Mouse (Mus musculus): ENCODE measurements around the gene AC170998.1. TPM values are rescaled to one million over a fixed set of nuclear protein-coding genes. Genes with fewer than 3 reads are reported as not detected.

Gene AC170998.1
- polyA plus RNA-seq, 1 experiment from 2014 or later, result 1.0 TPM

DNA sequence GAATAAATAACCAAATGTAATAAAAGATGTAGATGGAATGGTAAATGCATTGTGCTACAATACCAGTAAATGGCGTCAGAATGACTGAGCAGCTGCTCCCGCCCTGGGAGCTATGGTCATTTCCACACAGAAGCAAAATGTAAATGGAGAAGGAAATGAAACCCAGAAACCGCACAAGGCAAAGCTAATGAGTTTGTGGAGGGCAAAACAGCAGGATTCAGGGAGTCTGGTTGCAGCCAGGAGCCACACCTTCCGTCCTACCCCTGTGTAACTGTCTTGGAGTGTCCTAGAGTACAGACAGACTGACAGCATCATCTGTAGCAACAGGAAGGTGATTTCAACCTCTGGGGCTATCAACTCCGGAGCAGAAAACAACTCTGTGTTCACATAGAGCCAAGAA lies 30.6 kb downstream of the AC170998.1 start:
- TF ChIP-seq CTCF (IDR thresholded peaks at IDR 0.05; ENCODE audit: low read depth) (no peak), EP300 (optimal IDR thresholded peaks at IDR 0.05) (no peak)
- 67% methylated on average over 5 of the region's 5 CpGs for WGBS

GRCm38 (mm10) chr17:28757470-28757869 lies 31.6 kb downstream of the AC170998.1 start:
- WGBS, result 50% methylated on average over 2 of the region's 2 CpGs

More for the DNA sequence above, 30.6 kb downstream of the AC170998.1 start:
- no peaks in the 10 kb centered on the region for H3K9me3 ChIP-seq (ENCODE audit: control insufficient read depth, low read length)
- no peak overlapping the region for H3K27ac ChIP-seq (replicated peaks)
- no peaks in the 10 kb centered on the region for H3K4me1 ChIP-seq (replicated peaks; ENCODE audit: control insufficient read depth, insufficient read depth)
- H3K36me3 ChIP-seq (ENCODE audit: control insufficient read depth, insufficient read depth, low read length), result no peaks in the 10 kb centered on the region
- DNase-seq (ENCODE audit: low spot score) (no peak), ATAC-seq (ENCODE audit: low FRiP score, low TSS enrichment) (no peak)
- H3K4me3 ChIP-seq (ENCODE audit: low read depth, low read length), result no peak overlapping the region
- H3K4me2 ChIP-seq (replicated peaks; ENCODE audit: low read depth), result no peak overlapping the region
- H3K27me3 ChIP-seq (ENCODE audit: control insufficient read depth, insufficient read depth, low read length), result no peaks in the 10 kb centered on the region
- no peak overlapping the region for H3K9ac ChIP-seq (ENCODE audit: low read length)

DNA sequence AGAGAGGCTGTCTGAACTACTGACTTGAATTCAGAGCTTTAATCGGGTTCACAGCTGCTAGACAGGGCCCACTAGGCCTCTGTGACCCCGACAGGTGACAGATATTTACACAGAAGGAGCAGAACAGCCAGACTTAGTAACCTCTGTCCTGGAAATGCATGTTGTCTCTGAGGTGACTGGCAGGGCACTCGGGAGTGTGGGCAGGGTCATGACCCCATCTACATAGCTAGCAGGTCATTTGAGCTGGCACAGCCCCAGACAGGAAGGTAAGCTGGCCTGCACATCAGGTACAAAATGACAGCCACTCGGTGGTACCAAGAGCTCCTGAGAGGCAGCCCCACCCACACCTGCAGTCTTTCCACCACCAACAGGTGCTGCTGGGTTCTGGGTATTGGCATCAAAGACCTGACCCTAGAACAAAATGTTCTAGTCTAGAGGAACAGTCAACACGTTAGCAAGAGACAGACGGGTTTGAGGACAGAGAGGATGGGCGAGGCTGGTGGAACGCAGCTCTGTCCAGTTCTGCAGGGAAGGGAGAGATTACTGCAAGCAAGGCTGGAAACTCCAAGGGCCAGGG lies 34.9 kb downstream of the AC170998.1 start:
- Histone ChIP-seq H3K9ac (ENCODE audit: low read length) (0 out of 2 replicates have a peak overlapping the region, but pooled peaks have one; percentile 23), H3K9me3 (ENCODE audit: control insufficient read depth, low read length) (no peaks in the 10 kb centered on the region), H3K36me3 (ENCODE audit: control insufficient read depth, insufficient read depth, low read length) (no peaks in the 10 kb centered on the region), H3K27me3 (ENCODE audit: control insufficient read depth, insufficient read depth, low read length) (no peaks in the 10 kb centered on the region), H3K4me3 (ENCODE audit: low read depth, low read length) (no peak overlapping the region), H3K4me1 (replicated peaks; ENCODE audit: control insufficient read depth, insufficient read depth) (no peaks in the 10 kb centered on the region), H3K27ac (replicated peaks) (peak overlapping the region; percentile 49; the same call in 1 of the 2 replicates), H3K4me2 (replicated peaks; ENCODE audit: low read depth) (no peak overlapping the region)
- ATAC-seq (ENCODE audit: low FRiP score, low TSS enrichment) (peak; percentile 60), DNase-seq (ENCODE audit: low spot score) (no peak)
- TF ChIP-seq CTCF (IDR thresholded peaks at IDR 0.05; ENCODE audit: low read depth) (no peak), EP300 (optimal IDR thresholded peaks at IDR 0.05) (no peak)
- 53% methylated on average over 8 of the region's 8 CpGs for WGBS

More at GRCm38 (mm10) chr17:28757470-28757869, 31.6 kb downstream of the AC170998.1 start:
- TF ChIP-seq EP300 (optimal IDR thresholded peaks at IDR 0.05) (no peak), CTCF (IDR thresholded peaks at IDR 0.05; ENCODE audit: low read depth) (no peak)
- H3K9ac ChIP-seq (ENCODE audit: low read length), result no peak overlapping the region
- ATAC-seq (ENCODE audit: low FRiP score, low TSS enrichment) (no peak), DNase-seq (ENCODE audit: low spot score) (no peak)
- H3K27ac ChIP-seq (replicated peaks), result no peak overlapping the region
- H3K4me2 ChIP-seq (replicated peaks; ENCODE audit: low read depth), result no peak overlapping the region
- no peaks in the 10 kb centered on the region for H3K4me1 ChIP-seq (replicated peaks; ENCODE audit: control insufficient read depth, insufficient read depth)
- H3K9me3 ChIP-seq (ENCODE audit: control insufficient read depth, low read length), result no peaks in the 10 kb centered on the region
- H3K36me3 ChIP-seq (ENCODE audit: control insufficient read depth, insufficient read depth, low read length), result no peaks in the 10 kb centered on the region
- H3K4me3 ChIP-seq (ENCODE audit: low read depth, low read length), result no peak overlapping the region
- H3K27me3 ChIP-seq (ENCODE audit: control insufficient read depth, insufficient read depth, low read length), result no peaks in the 10 kb centered on the region

GRCm38 (mm10) chr17:28761871-28762270 lies 36.0 kb downstream of the AC170998.1 start:
- TF ChIP-seq CTCF (IDR thresholded peaks at IDR 0.05; ENCODE audit: low read depth) (peak; percentile 96), EP300 (optimal IDR thresholded peaks at IDR 0.05) (no peak)
- no peak overlapping the region for H3K4me3 ChIP-seq (ENCODE audit: low read depth, low read length)
- H3K9me3 ChIP-seq (ENCODE audit: control insufficient read depth, low read length), result no peaks in the 10 kb centered on the region
- no peaks in the 10 kb centered on the region for H3K27me3 ChIP-seq (ENCODE audit: control insufficient read depth, insufficient read depth, low read length)
- 13% methylated on average over 3 of the region's 3 CpGs for WGBS
- DNase-seq (ENCODE audit: low spot score) (peak; percentile 84), ATAC-seq (ENCODE audit: low FRiP score, low TSS enrichment) (peak; percentile 52)
- no peak overlapping the region for H3K9ac ChIP-seq (ENCODE audit: low read length)
- no peaks in the 10 kb centered on the region for H3K4me1 ChIP-seq (replicated peaks; ENCODE audit: control insufficient read depth, insufficient read depth)
- H3K27ac ChIP-seq (replicated peaks), result no peak overlapping the region
- no peaks in the 10 kb centered on the region for H3K36me3 ChIP-seq (ENCODE audit: control insufficient read depth, insufficient read depth, low read length)
- no peak overlapping the region for H3K4me2 ChIP-seq (replicated peaks; ENCODE audit: low read depth)

- Histone ChIP-seq H3K4me1 (replicated peaks; ENCODE audit: control insufficient read depth, insufficient read depth) (peaks cover 2% of the 10 kb centered on the region), H3K27me3 (ENCODE audit: control insufficient read depth, insufficient read depth, low read length) (no peaks in the 10 kb centered on the region), H3K9me3 (ENCODE audit: control insufficient read depth, low read length) (no peaks in the 10 kb centered on the region), H3K36me3 (ENCODE audit: control insufficient read depth, insufficient read depth, low read length) (no peaks in the 10 kb centered on the region), H3K27ac (replicated peaks) (no peak overlapping the region), H3K4me3 (ENCODE audit: low read depth, low read length) (no peak overlapping the region), H3K4me2 (replicated peaks; ENCODE audit: low read depth) (no peak overlapping the region), H3K9ac (ENCODE audit: low read length) (no peak overlapping the region)
- ATAC-seq (ENCODE audit: low FRiP score, low TSS enrichment) (no peak), DNase-seq (ENCODE audit: low spot score) (no peak)
- WGBS, result 50% methylated on average over 3 of the region's 3 CpGs
- TF ChIP-seq CTCF (IDR thresholded peaks at IDR 0.05; ENCODE audit: low read depth) (no peak), EP300 (optimal IDR thresholded peaks at IDR 0.05) (no peak)
Observed at GRCm38 (mm10) chr17:28766203-28766602, 40.3 kb downstream of the AC170998.1 start.

GRCm38 (mm10) chr17:28766781-28767515 lies 41.1 kb downstream of the AC170998.1 start:
- H3K9ac ChIP-seq (ENCODE audit: low read length), result no peak overlapping the region
- no peak overlapping the region for H3K4me2 ChIP-seq (replicated peaks; ENCODE audit: low read depth)
- no peaks in the 10 kb centered on the region for H3K36me3 ChIP-seq (ENCODE audit: control insufficient read depth, insufficient read depth, low read length)
- no peak overlapping the region for H3K27ac ChIP-seq (replicated peaks)
- TF ChIP-seq CTCF (IDR thresholded peaks at IDR 0.05; ENCODE audit: low read depth), result no peak
- TF ChIP-seq EP300 (optimal IDR thresholded peaks at IDR 0.05), result no peak
- ATAC-seq (ENCODE audit: low FRiP score, low TSS enrichment), result no peak
- H3K9me3 ChIP-seq (ENCODE audit: control insufficient read depth, low read length), result no peaks in the 10 kb centered on the region
- H3K4me3 ChIP-seq (ENCODE audit: low read depth, low read length), result no peak overlapping the region
- H3K27me3 ChIP-seq (ENCODE audit: control insufficient read depth, insufficient read depth, low read length), result no peaks in the 10 kb centered on the region
- peaks cover 2% of the 10 kb centered on the region for H3K4me1 ChIP-seq (replicated peaks; ENCODE audit: control insufficient read depth, insufficient read depth)
- 62% methylated on average over 11 of the region's 11 CpGs for WGBS
- no peak for DNase-seq (ENCODE audit: low spot score)

Data from stomach, postnatal 0 days (tissue).